Mouse (Mus musculus) intestine, embryonic 14.5 days (tissue): ENCODE measurements at regions not wholly inside any gene's neighbourhood (a gene's known extent, or its start where the extent isn't known, plus 50 kb on each side); places are given as distances from the start of the nearest gene placed in this dataset.
"Not testable (repeated sequence)": the region's sequence is repeated elsewhere in the genome, so short reads cannot be mapped to it uniquely, and the experiment has no call there.

Source experiments
- ATAC-seq: fragments of 200-750 bp; cut with Nextera tagmentation; replicated peaks from 2 replicates; pipeline ENCODE4 v1.8.0; 2017; ENCODE audit warnings: low read depth, moderate number of reproducible peaks, moderate TSS enrichment, moderate library complexity; ENCODE audit not compliant: low FRiP score, low TSS enrichment
- DNase-seq: peaks from one replicate; pipeline ENCODE4 v3.0.0-alpha.2; 2018; ENCODE audit warnings: low spot score
- H3K27ac ChIP-seq: fragments of 300-500 bp; sonication (generic); 2 replicates; pipeline ENCODE4 v1.5.1; 2014; ENCODE audit warnings: low read depth, mild to moderate bottlenecking, control low read depth
- H3K27me3 ChIP-seq: fragments of 300-500 bp; sonication (generic); replicated peaks from 2 replicates; pipeline ENCODE4 v1.6.1; 2014; ENCODE audit warnings: low read length, control low read depth; ENCODE audit not compliant: control insufficient read depth, insufficient read depth
- H3K36me3 ChIP-seq: fragments of 300-500 bp; sonication (generic); 2 replicates; pipeline ENCODE4 v1.6.1; 2014; ENCODE audit warnings: low read length, control low read depth; ENCODE audit not compliant: control insufficient read depth, insufficient read depth
- H3K4me1 ChIP-seq: fragments of 300-500 bp; sonication (generic); replicated peaks from 2 replicates; pipeline ENCODE4 v1.6.1; 2014; ENCODE audit warnings: low read length, control low read depth, mixed read lengths; ENCODE audit not compliant: control insufficient read depth, insufficient read depth
- H3K4me2 ChIP-seq: fragments of 300-500 bp; sonication (generic); 2 replicates; pipeline ENCODE4 v1.6.1; 2014; ENCODE audit warnings: low read length
- H3K4me3 ChIP-seq: fragments of 300-500 bp; sonication (generic); 2 replicates; pipeline ENCODE4 v1.5.1; 2014; ENCODE audit warnings: low read depth, low read length, control low read depth, mixed read lengths
- H3K9ac ChIP-seq: fragments of 300-500 bp; sonication (generic); 2 replicates; pipeline ENCODE4 v1.6.1; 2014; ENCODE audit warnings: mild to moderate bottlenecking, low read length
- H3K9me3 ChIP-seq: fragments of 300-500 bp; sonication (generic); 2 replicates; pipeline ENCODE4 v1.6.1; 2016; ENCODE audit warnings: low read length, control low read depth; ENCODE audit not compliant: control insufficient read depth
- WGBS: fragments of 180-500 bp; shearing (Covaris S2); extraction: QIAGEN DNeasy Blood & Tissue Kit; methylation state at CpG from one replicate; pipeline ENCODE4 v1.1.7; 2014; 5-methylcytosine and 5-hydroxymethylcytosine counted together

DNA sequence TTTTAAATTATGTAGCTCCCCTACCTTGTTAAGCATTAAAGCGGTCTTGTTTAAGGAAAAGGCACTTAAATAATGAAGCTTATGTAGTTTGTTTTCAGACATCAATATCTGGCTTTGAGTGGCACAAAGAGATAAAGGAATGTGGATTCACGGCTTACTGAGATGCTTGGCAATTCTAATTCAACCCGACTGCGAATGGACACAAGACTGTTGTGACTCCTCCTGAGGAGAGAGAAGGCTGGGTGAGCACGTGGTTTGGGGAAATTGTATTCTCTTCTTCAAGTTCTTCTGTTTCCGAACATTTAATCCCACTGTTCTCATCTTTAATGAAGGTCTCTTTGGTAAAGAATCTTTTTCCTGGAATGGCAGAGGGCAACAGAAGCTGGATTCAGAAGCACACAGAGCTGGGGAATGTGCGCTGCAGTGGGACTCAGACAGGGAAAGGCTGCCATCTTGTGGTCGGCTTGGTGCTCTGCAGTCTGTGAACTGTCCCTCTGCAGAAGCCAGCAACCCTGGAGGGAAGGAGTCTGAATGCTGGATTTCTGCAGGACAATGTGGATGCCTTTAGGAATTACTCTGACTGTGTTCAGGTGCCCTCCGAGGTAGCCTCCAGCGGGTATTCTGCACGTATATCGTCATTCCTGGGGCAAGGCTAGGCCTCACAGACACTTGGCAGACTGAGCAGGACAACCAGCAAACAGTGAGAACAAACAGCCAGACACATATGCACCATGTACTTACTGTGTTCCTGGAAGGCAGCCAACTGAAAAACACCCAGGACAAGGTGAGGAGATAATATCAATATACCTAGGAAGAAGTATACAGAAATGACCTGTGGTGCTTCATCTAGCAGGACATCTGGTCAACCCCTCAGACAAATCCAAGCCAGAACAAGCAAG is 54.0 kb upstream of the Pax1 start:
- DNase-seq (peak; percentile 86), ATAC-seq (peak; percentile 76)
- Histone ChIP-seq H3K4me3 (no peak overlapping the region), H3K27me3 (0 out of 2 replicates have a peak, but pooled peaks cover 2% of the 10 kb centered on the region), H3K4me2 (no peak overlapping the region), H3K9ac (no peak overlapping the region), H3K9me3 (no peaks in the 10 kb centered on the region), H3K4me1 (no peaks in the 10 kb centered on the region), H3K27ac (no peak overlapping the region), H3K36me3 (no peaks in the 10 kb centered on the region)
- WGBS, result 18% methylated on average over 12 of the region's 12 CpGs

DNA sequence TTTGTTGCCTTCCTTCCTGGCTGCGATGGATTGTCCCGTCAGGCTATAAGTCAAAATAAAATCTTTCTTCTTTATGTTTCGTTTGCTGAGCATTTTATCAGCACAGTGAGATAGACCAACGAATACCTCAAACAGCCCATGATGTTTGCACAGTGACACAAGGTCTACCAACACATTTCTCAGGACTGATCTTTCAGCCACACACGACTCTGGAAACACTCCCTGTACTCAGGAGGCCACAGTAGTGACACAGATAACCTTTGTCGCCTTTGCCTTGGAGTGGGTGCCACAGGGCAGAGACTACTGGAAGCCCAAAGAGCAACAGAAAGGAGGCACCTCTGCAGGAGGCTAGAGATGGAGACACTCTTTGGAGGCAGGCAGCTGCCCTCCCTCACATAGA is 55.0 kb upstream of the Pax1 start:
- Histone ChIP-seq H3K36me3 (no peaks in the 10 kb centered on the region), H3K4me1 (no peaks in the 10 kb centered on the region), H3K4me2 (no peak overlapping the region), H3K9ac (no peak overlapping the region), H3K27me3 (0 out of 2 replicates have a peak, but pooled peaks cover 2% of the 10 kb centered on the region), H3K4me3 (no peak overlapping the region), H3K27ac (no peak overlapping the region), H3K9me3 (no peaks in the 10 kb centered on the region)
- no peak for DNase-seq
- ATAC-seq, result peak; percentile 64
- WGBS, result 59% methylated on average over 6 of the region's 6 CpGs

DNA sequence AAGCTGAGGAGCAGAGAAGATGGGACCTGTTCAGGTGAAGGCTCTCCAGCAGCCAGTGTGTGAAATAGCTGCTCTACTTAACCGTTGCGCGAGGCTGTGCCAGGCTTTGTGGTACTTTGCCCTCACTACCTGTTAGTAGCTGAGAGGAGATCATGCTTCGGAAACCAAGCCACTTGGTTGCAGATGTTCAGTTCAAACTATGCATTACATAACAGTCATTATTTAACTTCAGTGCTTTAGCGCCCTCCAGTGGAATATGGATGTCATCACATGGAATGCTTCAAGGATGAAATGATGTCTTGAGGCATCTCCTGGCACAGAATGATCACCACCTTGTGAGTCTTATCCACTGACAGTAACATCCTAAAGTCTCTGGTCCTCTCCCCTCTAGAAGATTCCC is 56.5 kb upstream of the Pax1 start:
- DNase-seq (peak; percentile 52), ATAC-seq (no peak)
- H3K27me3 ChIP-seq, result 0 out of 2 replicates have a peak, but pooled peaks cover 2% of the 10 kb centered on the region
- H3K4me1 ChIP-seq, result no peaks in the 10 kb centered on the region
- no peaks in the 10 kb centered on the region for H3K9me3 ChIP-seq
- no peaks in the 10 kb centered on the region for H3K36me3 ChIP-seq
- H3K4me2 ChIP-seq, result no peak overlapping the region
- H3K4me3 ChIP-seq, result no peak overlapping the region
- WGBS, result 31% methylated on average over 5 of the region's 5 CpGs
- no peak overlapping the region for H3K27ac ChIP-seq
- H3K9ac ChIP-seq, result no peak overlapping the region

DNA sequence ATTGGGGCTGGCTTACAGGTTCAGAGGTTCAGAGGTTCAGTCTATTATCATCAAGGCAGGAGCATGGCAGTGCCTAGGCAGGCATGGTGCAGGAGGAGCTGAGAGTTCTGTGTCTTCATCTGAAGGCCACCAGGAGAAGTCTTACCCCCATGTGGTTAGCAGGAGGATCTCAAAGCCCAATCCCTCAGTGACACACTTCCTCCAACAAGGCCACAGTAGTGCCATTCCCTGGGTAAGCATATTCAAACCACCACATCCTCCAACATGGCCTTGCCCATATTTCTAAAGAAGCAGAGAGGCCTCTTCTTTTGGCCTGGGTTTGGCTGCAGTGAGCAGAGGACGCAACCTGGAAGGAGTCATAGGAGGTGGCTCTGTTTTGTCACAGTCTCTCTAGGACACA is 61.2 kb upstream of the Pax1 start:
- DNase-seq (no peak), ATAC-seq (no peak)
- Histone ChIP-seq H3K27me3 (no peaks in the 10 kb centered on the region), H3K4me2 (no peak overlapping the region), H3K4me1 (no peaks in the 10 kb centered on the region), H3K4me3 (no peak overlapping the region), H3K9ac (no peak overlapping the region), H3K9me3 (no peaks in the 10 kb centered on the region), H3K27ac (no peak overlapping the region), H3K36me3 (no peaks in the 10 kb centered on the region)
- WGBS, result 86% methylated on average over 1 of the region's 1 CpGs

DNA sequence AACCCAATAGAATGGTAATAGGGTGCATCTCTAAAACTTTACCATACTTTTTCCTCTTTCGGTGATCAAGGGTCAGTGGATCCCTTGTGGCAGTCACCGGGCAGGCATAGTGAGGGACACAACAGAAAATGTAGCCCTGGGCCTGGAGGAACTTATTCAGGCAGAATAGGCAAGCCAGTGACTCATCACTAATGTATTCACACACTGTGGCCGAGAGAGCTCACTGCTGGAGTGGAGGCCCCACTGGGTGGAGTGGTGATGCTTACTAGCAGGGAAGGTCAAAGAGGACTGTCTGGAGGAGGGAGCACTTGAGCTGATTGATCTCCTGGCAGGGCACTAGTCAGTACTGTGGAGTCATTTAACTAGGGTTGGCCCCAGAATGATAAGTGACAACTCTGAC is 62.4 kb upstream of the Pax1 start:
- DNase-seq, result no peak
- H3K27me3 ChIP-seq, result no peaks in the 10 kb centered on the region
- WGBS, result 68% methylated on average over 3 of the region's 3 CpGs
- H3K4me2 ChIP-seq, result no peak overlapping the region
- H3K27ac ChIP-seq, result no peak overlapping the region
- H3K4me1 ChIP-seq, result no peaks in the 10 kb centered on the region
- no peaks in the 10 kb centered on the region for H3K9me3 ChIP-seq
- H3K4me3 ChIP-seq, result no peak overlapping the region
- ATAC-seq, result no peak
- no peaks in the 10 kb centered on the region for H3K36me3 ChIP-seq
- H3K9ac ChIP-seq, result no peak overlapping the region

DNA sequence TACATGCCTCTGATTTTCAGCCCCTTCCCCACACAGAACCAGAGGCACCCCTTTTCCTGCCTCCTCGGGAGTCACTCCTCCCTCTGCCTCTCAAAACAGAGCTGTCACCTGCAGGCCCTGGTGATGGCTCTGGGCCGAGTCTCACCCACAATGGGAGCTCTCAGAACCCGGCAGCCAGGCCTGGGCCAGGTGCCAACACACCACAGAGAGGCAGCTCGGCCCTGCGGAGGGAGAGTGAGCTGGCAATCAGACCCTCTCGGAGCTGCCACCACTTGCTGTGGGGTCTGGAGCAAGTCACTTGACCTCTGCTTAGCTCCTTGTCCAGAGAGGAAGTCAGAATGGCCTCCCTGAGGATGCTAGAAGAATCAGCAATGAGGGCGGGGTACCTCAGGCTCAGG is 63.2 kb upstream of the Pax1 start:
- no peak for ATAC-seq
- WGBS, result 50% methylated on average over 7 of the region's 7 CpGs
- Histone ChIP-seq H3K4me1 (no peaks in the 10 kb centered on the region), H3K4me2 (no peak overlapping the region), H3K9me3 (no peaks in the 10 kb centered on the region), H3K36me3 (no peaks in the 10 kb centered on the region), H3K27ac (no peak overlapping the region), H3K9ac (no peak overlapping the region), H3K27me3 (no peaks in the 10 kb centered on the region), H3K4me3 (no peak overlapping the region)
- no peak for DNase-seq

DNA sequence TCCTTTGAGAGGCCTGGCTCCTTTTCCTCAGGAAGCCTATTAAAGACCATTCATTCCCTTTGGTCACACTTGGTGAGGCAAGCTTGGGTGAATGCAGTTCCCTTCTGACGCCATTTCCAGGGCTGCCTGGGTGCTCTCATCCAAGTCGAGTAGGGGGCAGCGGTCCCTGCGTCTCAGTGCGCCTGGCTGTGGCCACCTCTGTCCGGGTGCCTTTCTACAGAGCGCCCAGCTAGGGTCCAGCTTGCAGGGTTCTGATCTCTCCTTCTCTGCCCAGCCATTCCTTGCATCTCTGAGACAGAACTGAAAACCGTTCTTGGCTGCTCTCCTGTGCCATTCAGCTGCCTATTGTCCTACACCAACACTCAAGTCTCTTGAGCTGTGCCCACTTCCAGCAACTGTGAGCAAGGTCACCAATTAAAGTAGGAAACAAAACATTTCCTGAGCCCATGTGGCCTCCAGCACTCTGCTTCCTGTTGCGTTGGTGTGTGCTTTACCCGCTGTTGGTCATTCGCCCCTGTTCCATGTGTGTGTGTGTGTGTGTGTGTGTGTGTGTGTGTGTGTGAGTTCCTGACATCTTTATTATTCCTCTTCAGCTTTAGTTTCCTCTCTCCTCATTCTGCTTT is 63.7 kb upstream of the Pax1 start:
- WGBS, result 83% methylated on average over 11 of the region's 11 CpGs
- Histone ChIP-seq H3K4me3 (no peak overlapping the region), H3K4me2 (no peak overlapping the region), H3K9me3 (no peaks in the 10 kb centered on the region), H3K9ac (no peak overlapping the region), H3K27ac (no peak overlapping the region), H3K36me3 (no peaks in the 10 kb centered on the region), H3K27me3 (no peaks in the 10 kb centered on the region), H3K4me1 (no peaks in the 10 kb centered on the region)
- DNase-seq (no peak), ATAC-seq (no peak)

DNA sequence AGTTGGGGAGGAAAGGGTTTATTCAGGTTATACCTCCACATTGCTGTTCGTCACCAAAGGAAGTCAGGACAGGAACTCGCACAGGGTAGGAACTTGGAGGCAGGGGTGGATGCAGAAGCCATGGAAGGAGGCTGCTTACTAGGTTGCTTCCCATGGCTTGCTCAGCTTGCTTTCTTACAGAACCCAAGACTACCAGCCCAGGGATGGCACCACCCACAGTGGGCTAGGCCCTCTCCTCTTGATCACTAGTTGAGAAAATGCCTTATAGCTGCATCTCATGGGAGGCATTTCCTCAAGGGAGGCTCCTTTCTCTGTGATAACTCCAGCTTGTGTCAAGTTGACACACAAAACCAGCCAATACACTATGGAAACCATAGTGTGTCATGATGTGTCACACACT is 66.8 kb upstream of the Pax1 start:
- not testable (repeated sequence) for H3K4me2 ChIP-seq, H3K4me3 ChIP-seq, H3K36me3 ChIP-seq, DNase-seq, H3K9me3 ChIP-seq, H3K27ac ChIP-seq, H3K27me3 ChIP-seq, H3K9ac ChIP-seq, H3K4me1 ChIP-seq, ATAC-seq
- WGBS, result 83% methylated on average over 2 of the region's 2 CpGs

DNA sequence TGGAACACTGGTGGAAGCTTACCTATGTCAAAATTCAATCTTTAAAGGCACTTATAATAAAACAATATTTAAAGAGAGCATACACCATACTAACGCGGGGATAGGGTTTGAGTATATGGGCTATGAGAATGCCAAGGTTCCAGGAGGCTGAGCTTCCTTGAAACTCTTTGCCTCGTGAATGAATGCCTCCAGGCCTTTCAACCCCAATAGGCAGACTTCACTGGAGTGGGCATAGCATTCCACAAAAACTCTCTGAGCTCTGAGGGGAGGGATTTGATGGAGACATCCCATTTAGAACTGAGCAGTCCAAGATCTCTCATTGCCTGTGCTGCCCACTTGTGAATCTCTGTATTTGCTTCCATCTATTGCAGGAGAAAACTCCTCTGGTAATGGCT is 68.4 kb upstream of the Pax1 start:
- 71% methylated on average over 3 of the region's 3 CpGs for WGBS
- ATAC-seq, result no peak
- Histone ChIP-seq H3K27me3 (no peaks in the 10 kb centered on the region), H3K9me3 (no peaks in the 10 kb centered on the region), H3K4me2 (no peak overlapping the region), H3K36me3 (no peaks in the 10 kb centered on the region), H3K4me3 (no peak overlapping the region), H3K9ac (no peak overlapping the region), H3K4me1 (no peaks in the 10 kb centered on the region), H3K27ac (no peak overlapping the region)
- no peak for DNase-seq
